ENCODE assay signal across 11 mouse cellular contexts in the genomic region with DNA sequence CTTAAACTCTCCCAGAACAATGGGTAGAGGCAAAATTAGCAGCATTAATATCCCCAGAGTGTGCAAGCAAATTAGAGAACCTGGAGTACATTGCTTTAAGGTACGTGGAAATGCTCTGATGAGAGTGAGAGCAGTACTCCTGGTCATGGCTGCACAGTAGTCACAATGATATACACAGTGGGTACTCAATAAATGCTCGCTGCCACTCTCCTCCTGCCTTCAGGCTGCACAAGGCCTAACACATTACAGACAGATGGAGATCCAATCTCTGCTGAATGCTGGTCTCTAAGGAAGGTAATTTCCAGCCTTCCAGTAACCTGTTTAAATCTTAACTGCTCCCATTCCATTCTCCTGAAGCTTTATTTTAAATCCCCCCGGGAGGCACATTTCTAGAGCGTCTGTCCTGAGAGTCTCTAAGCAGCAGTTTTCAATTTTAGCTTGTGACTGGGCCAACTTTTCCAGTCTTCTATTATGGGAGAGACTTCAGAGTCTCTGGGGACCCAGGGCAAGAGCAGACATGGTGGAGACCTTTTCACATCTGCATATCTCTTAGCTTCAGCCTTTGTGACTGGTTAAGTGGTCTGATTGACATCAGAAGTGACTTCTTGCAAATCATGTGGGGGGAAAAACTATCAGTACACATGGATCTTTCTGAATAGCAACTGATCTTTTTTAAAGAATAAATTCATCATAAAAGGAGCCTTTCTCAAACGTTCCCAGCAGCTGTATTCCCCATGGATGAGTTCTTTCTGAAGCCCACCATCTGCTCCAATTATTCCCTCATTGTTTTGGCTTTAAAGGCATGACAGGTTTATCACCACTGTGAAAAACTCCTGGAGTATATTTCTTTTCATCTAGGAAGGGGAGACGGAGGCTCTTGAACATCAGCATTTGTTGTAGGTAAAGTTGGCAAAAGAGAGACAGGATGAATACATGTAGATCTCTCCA.
DNase-seq lines count a peak whose midpoint lies in the region; ATAC-seq and TF ChIP-seq lines count a peak whose summit lies in the region.
"Had no signal": no experiment of that assay in that cellular context is flagged by ENCODE, and none has a peak within 500 bp of the region (broad histone marks: within the 10 kb centered on the region; RNA-seq: fewer than 3 reads in every experiment).

No protein-coding gene starts in this region.

- in situ Hi-C loops in CH12.LX (cut with MboI; ENCODE audit: low pct_ligation_motif_present, low pct_unique_long_range_greater_than_20kb, low sequenced_read_pairs): no loop called here

- peak; percentile 95 for TF ChIP-seq EP300 in CH12.LX (IDR thresholded peaks at IDR 0.05; ENCODE audit: low read length)

- dilution Hi-C loops in CH12.LX (cut with MboI; ENCODE audit: extremely low pct_ligation_motif_present, extremely low pct_unique_long_range_greater_than_20kb, low sequenced_read_pairs): no loop called here

- H3K27ac ChIP-seq in CH12.LX (ENCODE audit: insufficient read depth, low read depth): peak overlapping the region; percentile 98
- peak overlapping the region; percentile 73 for H3K27ac ChIP-seq in forebrain, postnatal 0 days (ENCODE audit: low read depth, low read length)
- H3K27ac ChIP-seq: liver, embryonic 15.5 days had no signal

- peak overlapping the region; percentile 85 for H3K9ac ChIP-seq in CH12.LX (ENCODE audit: insufficient read depth, low read depth)
- H3K9ac ChIP-seq in forebrain, postnatal 0 days: no peak overlapping the region
- H3K9ac ChIP-seq: liver, embryonic 15.5 days had no signal

- H3K4me3 ChIP-seq in CH12.LX (replicated peaks in 1 of 3; ENCODE audit: low read depth in 2 of 3, low read length in 2 of 3, poor library complexity in 1 of 3): peak overlapping the region in 1 of 3 experiments; percentile 57
- no peak overlapping the region for H3K4me3 ChIP-seq in forebrain, postnatal 0 days (ENCODE audit: low read depth, low read length)
- H3K4me3 ChIP-seq: erythroblast, embryonic 14.5 days; liver, embryonic 15.5 days had no signal

- H3K36me3 ChIP-seq in CH12.LX (replicated peaks in 1 of 2; ENCODE audit: control insufficient read depth in 1 of 2, insufficient read depth in 1 of 2, low read length in 1 of 2): no peaks in the 10 kb centered on the region
- no peaks in the 10 kb centered on the region for H3K36me3 ChIP-seq in forebrain, postnatal 0 days (ENCODE audit: insufficient read depth)
- H3K36me3 ChIP-seq: liver, embryonic 15.5 days had no signal

- peak; percentile 93 for DNase-seq in CH12.LX (ENCODE audit: extremely low read depth)
- peak; percentile 52 for DNase-seq in embryo, embryonic 11 days
- peak; percentile 22 for DNase-seq in forebrain, postnatal 0 days
- DNase-seq in mesoderm, embryonic 11.5 days (ENCODE audit: low read depth, low spot score): peak; percentile 65
- DNase-seq in c-Kit-positive CD71-positive TER-119-positive erythroid progenitor cells, embryonic 14.5 days (ENCODE audit: low spot score): no peak
- DNase-seq in left cerebral cortex, adult 18-20 months (ENCODE audit: low spot score in 2 of 2): no peak
- DNase-seq in adrenal gland, postnatal 4 days (ENCODE audit: low spot score in 2 of 2): no peak
- DNase-seq: heart, adult 11 months; kidney, adult 2 months had no signal

- H3K4me2 ChIP-seq in CH12.LX (ENCODE audit: insufficient read depth, low read depth, poor library complexity, severe bottlenecking): peak overlapping the region; percentile 56
- H3K4me2 ChIP-seq in forebrain, postnatal 0 days (ENCODE audit: low read depth): no peak overlapping the region
- H3K4me2 ChIP-seq: liver, embryonic 15.5 days had no signal

- 42% methylated on average over 6 of the region's 6 CpGs for whole genome bisulfite sequencing in forebrain, postnatal 0 days

- TF ChIP-seq RAD21 in CH12.LX (IDR thresholded peaks at IDR 0.05; ENCODE audit: low read depth, low read length): no peak; the same call in none of the 2 replicates

- no peak for TF ChIP-seq CTCF in CH12.LX (conservative IDR thresholded peaks at IDR 0.05 in 1 of 2, IDR thresholded peaks at IDR 0.05 in 1 of 2; ENCODE audit: low read depth in 2 of 2, low read length in 2 of 2)
- no peak for TF ChIP-seq CTCF in forebrain, postnatal 0 days (IDR thresholded peaks at IDR 0.05; ENCODE audit: low read depth)

- no peaks in the 10 kb centered on the region for H3K79me2 ChIP-seq in CH12.LX (replicated peaks; ENCODE audit: control insufficient read depth, extremely low read depth, insufficient read depth, poor library complexity, severe bottlenecking)

- peaks cover 15 to 45% of the 10 kb centered on the region in 2 experiments for H3K4me1 ChIP-seq in CH12.LX (ENCODE audit: control insufficient read depth in 1 of 2, insufficient read depth in 2 of 2)
- peaks cover 9% of the 10 kb centered on the region for H3K4me1 ChIP-seq in forebrain, postnatal 0 days (ENCODE audit: insufficient read depth)
- H3K4me1 ChIP-seq: liver, embryonic 15.5 days had no signal

- peak; percentile 53 for ATAC-seq in forebrain, postnatal 0 days

- no peaks in the 10 kb centered on the region for H3K9me3 ChIP-seq in CH12.LX (replicated peaks; ENCODE audit: low read length)
- H3K9me3 ChIP-seq in forebrain, postnatal 0 days (ENCODE audit: low read length): no peaks in the 10 kb centered on the region
- H3K9me3 ChIP-seq: liver, embryonic 15.5 days had no signal

- no peaks in the 10 kb centered on the region for H3K27me3 ChIP-seq in CH12.LX (replicated peaks)
- no peaks in the 10 kb centered on the region; the same call in 1 of the 2 replicates for H3K27me3 ChIP-seq in forebrain, postnatal 0 days (ENCODE audit: insufficient read depth, low read length)
- H3K27me3 ChIP-seq: liver, embryonic 15.5 days had no signal

- peak; percentile 38; the same call in 1 of the 2 replicates for TF ChIP-seq POLR2A in CH12.LX (IDR thresholded peaks at IDR 0.05; ENCODE audit: low read depth, low read length)

TF ChIP-seq in CH12.LX, 34 proteins besides CTCF, POLR2A, EP300 and RAD21:
- TF ChIP-seq MEF2A (IDR thresholded peaks at IDR 0.05; ENCODE audit: borderline replicate concordance, low read depth, low read length) (peak; percentile 98), POLR2AphosphoS2 (IDR thresholded peaks at IDR 0.05; ENCODE audit: low read depth, low read length) (peak; percentile 48; the same call in 1 of the 2 replicates), USF2 (conservative IDR thresholded peaks at IDR 0.05; ENCODE audit: low read depth, low read length) (no peak), UBTF (IDR thresholded peaks at IDR 0.05; ENCODE audit: low read depth, low read length) (no peak), SMC3 (IDR thresholded peaks at IDR 0.05; ENCODE audit: low read depth, low read length) (peak; percentile 11; the same call in 1 of the 2 replicates), KAT2A (IDR thresholded peaks at IDR 0.05; ENCODE audit: insufficient replicate concordance, low read length) (peak; percentile 81; the same call in 1 of the 2 replicates), HCFC1 (IDR thresholded peaks at IDR 0.05; ENCODE audit: low read depth, low read length) (peak; percentile 62), JUN (IDR thresholded peaks at IDR 0.05; ENCODE audit: insufficient read depth, low read depth, low read length) (peak; percentile 67), TCF12 (IDR thresholded peaks at IDR 0.05; ENCODE audit: low read depth, low read length) (peak; percentile 82), SIN3A (IDR thresholded peaks at IDR 0.05; ENCODE audit: low read length) (peak; percentile 93), RCOR1 (conservative IDR thresholded peaks at IDR 0.05; ENCODE audit: low read depth, low read length) (peak; percentile 91), MAZ (IDR thresholded peaks at IDR 0.05; ENCODE audit: low read depth, low read length) (peak; percentile 91), ZMIZ1 (IDR thresholded peaks at IDR 0.05; ENCODE audit: low read depth, low read length) (peak; percentile 77), MAFK (IDR thresholded peaks at IDR 0.05; ENCODE audit: insufficient replicate concordance, low read length) (peak; percentile 74; the same call in 1 of the 2 replicates), CHD1 (IDR thresholded peaks at IDR 0.05; ENCODE audit: low read depth, low read length) (peak; percentile 99), MAX (IDR thresholded peaks at IDR 0.05; ENCODE audit: low read length) (peak; percentile 84), ETS1 (conservative IDR thresholded peaks at IDR 0.05; ENCODE audit: low read depth, low read length) (peak; percentile 91), TBP (conservative IDR thresholded peaks at IDR 0.05; ENCODE audit: low read depth, low read length) (peak; percentile 48; the same call in 1 of the 2 replicates), MXI1 (IDR thresholded peaks at IDR 0.05; ENCODE audit: low read depth, low read length) (peak; percentile 81; the same call in 1 of the 2 replicates), BHLHE40 (IDR thresholded peaks at IDR 0.05; ENCODE audit: low read depth, low read length) (peak; percentile 82), NELFE (IDR thresholded peaks at IDR 0.05; ENCODE audit: low read depth, low read length) (peak; percentile 62; the same call in 1 of the 2 replicates), IRF4 (IDR thresholded peaks at IDR 0.05; ENCODE audit: low read depth, low read length) (peak; percentile 95), ELF1 (IDR thresholded peaks at IDR 0.05; ENCODE audit: low read depth, low read length) (0 out of 2 replicates have a peak, but pooled peaks have one; percentile 18), ZKSCAN1 (IDR thresholded peaks at IDR 0.05; ENCODE audit: borderline replicate concordance, low read depth, low read length) (no peak), ZC3H11A (IDR thresholded peaks at IDR 0.05; ENCODE audit: low read depth, low read length) (no peak), PAX5 (IDR thresholded peaks at IDR 0.05; ENCODE audit: low read length) (no peak), MYC (IDR thresholded peaks at IDR 0.05; ENCODE audit: low read depth, low read length) (peak; percentile 89; the same call in 1 of the 2 replicates), ZNF384 (IDR thresholded peaks at IDR 0.05; ENCODE audit: low read depth, low read length) (peak; percentile 48), CHD2 (IDR thresholded peaks at IDR 0.05; ENCODE audit: low read length) (peak; percentile 88), GABPA (IDR thresholded peaks at IDR 0.05; ENCODE audit: insufficient replicate concordance, low read depth, low read length) (no peak), NRF1 (IDR thresholded peaks at IDR 0.05; ENCODE audit: low read depth, low read length) (peak; percentile 21; the same call in 1 of the 2 replicates), E2F4 (IDR thresholded peaks at IDR 0.05; ENCODE audit: insufficient replicate concordance, low read depth, low read length) (no peak), USF1 (IDR thresholded peaks at IDR 0.05; ENCODE audit: low read depth, low read length) (peak; percentile 15; the same call in 1 of the 2 replicates), JUND (conservative IDR thresholded peaks at IDR 0.05; ENCODE audit: low read depth, low read length) (peak; percentile 65)
TF ChIP-seq in CH12.LX: peak in this region for 27.

Comparison
In these comparisons a context has a peak if more than half of its experiments do, and no peak if none do; other contexts are left out.
1. DNase-seq: peak in CH12.LX (single experiment), embryo, embryonic 11 days (single experiment), forebrain, postnatal 0 days (single experiment) and mesoderm, embryonic 11.5 days (single experiment); none in c-Kit-positive CD71-positive TER-119-positive erythroid progenitor cells, embryonic 14.5 days (single experiment), left cerebral cortex, adult 18-20 months (0 of 2) and adrenal gland, postnatal 4 days (0 of 2).